Mouse (Mus musculus): ENCODE data around the gene Tmem161a. TPM values are rescaled to one million over a fixed set of nuclear protein-coding genes. Genes with fewer than 3 reads are reported as not detected.

Tmem161a gene
- total and polyA plus RNA-seq, 3 experiments = 48.5 to 73.6 (median 65.0) TPM

GRCm38 (mm10) chr8:70159211-70159610 lies 12.9 kb upstream of the Tmem161a start:
- Histone ChIP-seq H3K9me3 (replicated peaks; ENCODE audit: low read length) (no peaks in the 10 kb centered on the region), H3K4me3 (replicated peaks in 1 of 3; ENCODE audit: low read depth in 2 of 3, low read length in 2 of 3, poor library complexity in 1 of 3) (peak overlapping the region in 2 of 3 experiments; percentile 31 to 69), H3K4me1 (ENCODE audit: control insufficient read depth in 1 of 2, insufficient read depth in 2 of 2) (peaks cover 38 to 70% of the 10 kb centered on the region in 2 experiments), H3K27ac (ENCODE audit: insufficient read depth, low read depth) (peak overlapping the region; percentile 98), H3K9ac (ENCODE audit: insufficient read depth, low read depth) (peak overlapping the region; percentile 38), H3K27me3 (replicated peaks) (no peaks in the 10 kb centered on the region), H3K36me3 (replicated peaks in 1 of 2; ENCODE audit: control insufficient read depth in 1 of 2, insufficient read depth in 1 of 2, low read length in 1 of 2) (peaks cover 53 to 68% of the 10 kb centered on the region in 2 experiments), H3K79me2 (replicated peaks; ENCODE audit: control insufficient read depth, extremely low read depth, insufficient read depth, poor library complexity, severe bottlenecking) (peaks cover 74% of the 10 kb centered on the region), H3K4me2 (ENCODE audit: insufficient read depth, low read depth, poor library complexity, severe bottlenecking) (peak overlapping the region; percentile 93)
- dilution Hi-C loops (cut with MboI; ENCODE audit: extremely low pct_ligation_motif_present, extremely low pct_unique_long_range_greater_than_20kb, low sequenced_read_pairs) = no loop called here
- DNase-seq (ENCODE audit: extremely low read depth) = no peak
- no peak for TF ChIP-seq ZKSCAN1 (IDR thresholded peaks at IDR 0.05; ENCODE audit: borderline replicate concordance, low read depth, low read length)
- TF ChIP-seq MAX (IDR thresholded peaks at IDR 0.05; ENCODE audit: low read length) = no peak
- TF ChIP-seq POLR2AphosphoS2 (IDR thresholded peaks at IDR 0.05; ENCODE audit: low read depth, low read length) = no peak
- no peak for TF ChIP-seq MAFK (IDR thresholded peaks at IDR 0.05; ENCODE audit: insufficient replicate concordance, low read length)
- TF ChIP-seq ZC3H11A (IDR thresholded peaks at IDR 0.05; ENCODE audit: low read depth, low read length) = no peak
- TF ChIP-seq HCFC1 (IDR thresholded peaks at IDR 0.05; ENCODE audit: low read depth, low read length) = no peak
- no peak for TF ChIP-seq USF1 (IDR thresholded peaks at IDR 0.05; ENCODE audit: low read depth, low read length)
- no peak for TF ChIP-seq TCF12 (IDR thresholded peaks at IDR 0.05; ENCODE audit: low read depth, low read length)
- TF ChIP-seq CHD1 (IDR thresholded peaks at IDR 0.05; ENCODE audit: low read depth, low read length) = no peak
- no peak for TF ChIP-seq CHD2 (IDR thresholded peaks at IDR 0.05; ENCODE audit: low read length)
- TF ChIP-seq KAT2A (IDR thresholded peaks at IDR 0.05; ENCODE audit: insufficient replicate concordance, low read length) = no peak
- no peak for TF ChIP-seq ZNF384 (IDR thresholded peaks at IDR 0.05; ENCODE audit: low read depth, low read length)
- TF ChIP-seq E2F4 (IDR thresholded peaks at IDR 0.05; ENCODE audit: insufficient replicate concordance, low read depth, low read length) = no peak
- no peak for TF ChIP-seq ZMIZ1 (IDR thresholded peaks at IDR 0.05; ENCODE audit: low read depth, low read length)
- no peak for TF ChIP-seq MYC (IDR thresholded peaks at IDR 0.05; ENCODE audit: low read depth, low read length)
- TF ChIP-seq IRF4 (IDR thresholded peaks at IDR 0.05; ENCODE audit: low read depth, low read length) = no peak
- in situ Hi-C loops (cut with MboI; ENCODE audit: low pct_ligation_motif_present, low pct_unique_long_range_greater_than_20kb, low sequenced_read_pairs) = no loop called here

DNA sequence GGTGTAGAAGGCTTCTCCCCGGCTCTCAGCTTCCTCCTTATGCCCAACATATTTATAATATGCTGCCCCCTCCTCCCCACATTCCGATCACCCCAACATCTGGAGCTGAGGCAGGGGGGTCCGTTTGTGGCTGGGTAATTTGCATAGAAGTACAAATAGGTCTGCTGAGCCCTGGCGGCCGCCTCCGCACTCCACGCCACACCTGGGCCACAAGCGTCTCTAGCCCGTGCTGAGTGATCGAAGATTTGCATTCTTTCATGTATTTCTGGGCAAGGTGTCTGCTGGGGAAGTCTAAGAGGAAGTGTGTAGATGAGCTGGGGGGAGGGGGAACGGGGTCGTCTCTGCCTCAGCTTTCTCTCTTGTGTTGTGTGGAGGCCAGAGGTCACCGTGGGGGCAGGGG lies 12.1 kb upstream of the Tmem161a start:
- in situ Hi-C loops (cut with MboI; ENCODE audit: low pct_ligation_motif_present, low pct_unique_long_range_greater_than_20kb, low sequenced_read_pairs) = no loop called here
- peak; percentile 92 for DNase-seq (ENCODE audit: extremely low read depth)
- TF ChIP-seq JUND (conservative IDR thresholded peaks at IDR 0.05; ENCODE audit: low read depth, low read length) = no peak
- TF ChIP-seq MAX (IDR thresholded peaks at IDR 0.05; ENCODE audit: low read length) = peak; percentile 48; the same call in 1 of the 2 replicates
- TF ChIP-seq EP300 (IDR thresholded peaks at IDR 0.05; ENCODE audit: low read length) = peak; percentile 91
- no peak for TF ChIP-seq USF1 (IDR thresholded peaks at IDR 0.05; ENCODE audit: low read depth, low read length)
- peak; percentile 93 for TF ChIP-seq MAZ (IDR thresholded peaks at IDR 0.05; ENCODE audit: low read depth, low read length)
- TF ChIP-seq ETS1 (conservative IDR thresholded peaks at IDR 0.05; ENCODE audit: low read depth, low read length) = peak; percentile 97
- TF ChIP-seq KAT2A (IDR thresholded peaks at IDR 0.05; ENCODE audit: insufficient replicate concordance, low read length) = no peak
- peak; percentile 45; the same call in 1 of the 2 replicates for TF ChIP-seq POLR2A (IDR thresholded peaks at IDR 0.05; ENCODE audit: low read depth, low read length)
- peak; percentile 89 for TF ChIP-seq SIN3A (IDR thresholded peaks at IDR 0.05; ENCODE audit: low read length)
- TF ChIP-seq ZKSCAN1 (IDR thresholded peaks at IDR 0.05; ENCODE audit: borderline replicate concordance, low read depth, low read length) = no peak
- peak; percentile 99 for TF ChIP-seq TCF12 (IDR thresholded peaks at IDR 0.05; ENCODE audit: low read depth, low read length)
- TF ChIP-seq TBP (conservative IDR thresholded peaks at IDR 0.05; ENCODE audit: low read depth, low read length) = peak; percentile 41; the same call in 1 of the 2 replicates
- peak; percentile 46; the same call in 1 of the 2 replicates for TF ChIP-seq NRF1 (IDR thresholded peaks at IDR 0.05; ENCODE audit: low read depth, low read length)
- peak; percentile 49; the same call in 1 of the 2 replicates for TF ChIP-seq MYC (IDR thresholded peaks at IDR 0.05; ENCODE audit: low read depth, low read length)
- TF ChIP-seq RCOR1 (conservative IDR thresholded peaks at IDR 0.05; ENCODE audit: low read depth, low read length) = peak; percentile 93
- TF ChIP-seq BHLHE40 (IDR thresholded peaks at IDR 0.05; ENCODE audit: low read depth, low read length) = peak; percentile 99
- peak; percentile 56; the same call in 1 of the 2 replicates for TF ChIP-seq NELFE (IDR thresholded peaks at IDR 0.05; ENCODE audit: low read depth, low read length)
- peak; percentile 17; the same call in 1 of the 2 replicates for TF ChIP-seq MXI1 (IDR thresholded peaks at IDR 0.05; ENCODE audit: low read depth, low read length)
- TF ChIP-seq CHD1 (IDR thresholded peaks at IDR 0.05; ENCODE audit: low read depth, low read length) = no peak
- TF ChIP-seq JUN (IDR thresholded peaks at IDR 0.05; ENCODE audit: insufficient read depth, low read depth, low read length) = no peak
- peak; percentile 73; the same call in 1 of the 2 replicates for TF ChIP-seq MAFK (IDR thresholded peaks at IDR 0.05; ENCODE audit: insufficient replicate concordance, low read length)
- TF ChIP-seq CTCF (conservative IDR thresholded peaks at IDR 0.05 in 1 of 2, IDR thresholded peaks at IDR 0.05 in 1 of 2; ENCODE audit: low read depth in 2 of 2, low read length in 2 of 2) = no peak
- TF ChIP-seq PAX5 (IDR thresholded peaks at IDR 0.05; ENCODE audit: low read length) = no peak
- no peak; the same call in 1 of the 2 replicates for TF ChIP-seq ZNF384 (IDR thresholded peaks at IDR 0.05; ENCODE audit: low read depth, low read length)

More for the DNA sequence above, 12.1 kb upstream of the Tmem161a start:
- Histone ChIP-seq H3K36me3 (replicated peaks in 1 of 2; ENCODE audit: control insufficient read depth in 1 of 2, insufficient read depth in 1 of 2, low read length in 1 of 2) (peaks cover 54 to 71% of the 10 kb centered on the region in 2 experiments), H3K27me3 (replicated peaks) (no peaks in the 10 kb centered on the region), H3K4me1 (ENCODE audit: control insufficient read depth in 1 of 2, insufficient read depth in 2 of 2) (peaks cover 43 to 78% of the 10 kb centered on the region in 2 experiments), H3K79me2 (replicated peaks; ENCODE audit: control insufficient read depth, extremely low read depth, insufficient read depth, poor library complexity, severe bottlenecking) (peaks cover 68% of the 10 kb centered on the region), H3K4me3 (replicated peaks in 1 of 3; ENCODE audit: low read depth in 2 of 3, low read length in 2 of 3, poor library complexity in 1 of 3) (peak overlapping the region in 1 of 3 experiments; percentile 10), H3K9me3 (replicated peaks; ENCODE audit: low read length) (no peaks in the 10 kb centered on the region), H3K27ac (ENCODE audit: insufficient read depth, low read depth) (peak overlapping the region; percentile 98), H3K9ac (ENCODE audit: insufficient read depth, low read depth) (peak overlapping the region; percentile 38), H3K4me2 (ENCODE audit: insufficient read depth, low read depth, poor library complexity, severe bottlenecking) (peak overlapping the region; percentile 93)
- dilution Hi-C loops (cut with MboI; ENCODE audit: extremely low pct_ligation_motif_present, extremely low pct_unique_long_range_greater_than_20kb, low sequenced_read_pairs) = no loop called here
